Mouse (Mus musculus) forebrain, embryonic 10.5 days (tissue): ENCODE measurements at regions not wholly inside any gene's neighbourhood (a gene's known extent, or its start where the extent isn't known, plus 50 kb on each side); places are given as distances from the start of the nearest gene placed in this dataset.
"Not testable (repeated sequence)": the region's sequence is repeated elsewhere in the genome, so short reads cannot be mapped to it uniquely, and the experiment has no call there.

ENCODE experiments used
- DNase-seq: peaks from one replicate; pipeline ENCODE4 v3.0.0-alpha.2; 2017; ENCODE audit warnings: low spot score; ENCODE audit errors: extremely low spot score
- H3K27ac ChIP-seq: fragments of 300-500 bp; sonication (generic); 2 replicates; pipeline ENCODE4 v1.5.1; 2016; ENCODE audit warnings: mild to moderate bottlenecking
- H3K27me3 ChIP-seq: fragments of 300-500 bp; sonication (generic); 2 replicates; pipeline ENCODE4 v1.6.1; 2016; ENCODE audit warnings: mild to moderate bottlenecking; ENCODE audit not compliant: poor library complexity, severe bottlenecking
- H3K36me3 ChIP-seq: fragments of 300-500 bp; sonication (generic); replicated peaks from 2 replicates; pipeline ENCODE4 v1.6.1; 2016; ENCODE audit warnings: mild to moderate bottlenecking, moderate library complexity
- H3K4me1 ChIP-seq: fragments of 300-500 bp; sonication (generic); 2 replicates; pipeline ENCODE4 v1.6.1; 2016
- H3K4me3 ChIP-seq: fragments of 300-500 bp; sonication (generic); 2 replicates; pipeline ENCODE4 v1.5.1; 2016; ENCODE audit warnings: mild to moderate bottlenecking, moderate library complexity
- H3K9me3 ChIP-seq: fragments of 300-500 bp; sonication (generic); 2 replicates; pipeline ENCODE4 v1.6.1; 2016; ENCODE audit warnings: mild to moderate bottlenecking, moderate library complexity
- WGBS: fragments of 180-500 bp; shearing (Covaris S2); methylation state at CpG from one replicate; pipeline ENCODE4 v1.1.7; 2016; 5-methylcytosine and 5-hydroxymethylcytosine counted together

DNA sequence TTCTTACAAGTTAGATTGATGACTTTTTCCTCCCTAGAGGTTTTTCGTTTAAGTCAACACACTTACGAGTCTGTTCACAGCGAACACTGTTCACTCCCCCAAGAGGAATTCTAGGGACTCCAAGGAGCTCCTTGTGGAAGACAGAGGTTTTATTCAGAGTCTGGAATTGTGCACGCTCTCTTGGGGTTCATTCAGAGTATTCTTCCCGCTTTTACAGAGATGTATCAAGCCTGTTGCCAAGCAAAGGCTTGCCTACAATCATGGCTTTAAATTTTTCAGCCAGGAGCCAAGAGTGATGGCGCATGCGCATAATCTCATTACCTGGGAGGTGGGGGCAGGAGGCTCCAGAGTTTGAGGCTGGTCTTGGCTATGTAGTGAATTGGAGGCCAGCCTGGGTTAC is 119.4 kb downstream of the Sptssa start:
- Histone ChIP-seq H3K36me3 (no peaks in the 10 kb centered on the region), H3K4me1 (peaks cover 17% of the 10 kb centered on the region), H3K9me3 (no peaks in the 10 kb centered on the region; the same call in 1 of the 2 replicates), H3K4me3 (no peak overlapping the region), H3K27me3 (no peaks in the 10 kb centered on the region), H3K27ac (no peak overlapping the region)
- no peak for DNase-seq
- WGBS = 89% methylated on average over 7 of the region's 7 CpGs

DNA sequence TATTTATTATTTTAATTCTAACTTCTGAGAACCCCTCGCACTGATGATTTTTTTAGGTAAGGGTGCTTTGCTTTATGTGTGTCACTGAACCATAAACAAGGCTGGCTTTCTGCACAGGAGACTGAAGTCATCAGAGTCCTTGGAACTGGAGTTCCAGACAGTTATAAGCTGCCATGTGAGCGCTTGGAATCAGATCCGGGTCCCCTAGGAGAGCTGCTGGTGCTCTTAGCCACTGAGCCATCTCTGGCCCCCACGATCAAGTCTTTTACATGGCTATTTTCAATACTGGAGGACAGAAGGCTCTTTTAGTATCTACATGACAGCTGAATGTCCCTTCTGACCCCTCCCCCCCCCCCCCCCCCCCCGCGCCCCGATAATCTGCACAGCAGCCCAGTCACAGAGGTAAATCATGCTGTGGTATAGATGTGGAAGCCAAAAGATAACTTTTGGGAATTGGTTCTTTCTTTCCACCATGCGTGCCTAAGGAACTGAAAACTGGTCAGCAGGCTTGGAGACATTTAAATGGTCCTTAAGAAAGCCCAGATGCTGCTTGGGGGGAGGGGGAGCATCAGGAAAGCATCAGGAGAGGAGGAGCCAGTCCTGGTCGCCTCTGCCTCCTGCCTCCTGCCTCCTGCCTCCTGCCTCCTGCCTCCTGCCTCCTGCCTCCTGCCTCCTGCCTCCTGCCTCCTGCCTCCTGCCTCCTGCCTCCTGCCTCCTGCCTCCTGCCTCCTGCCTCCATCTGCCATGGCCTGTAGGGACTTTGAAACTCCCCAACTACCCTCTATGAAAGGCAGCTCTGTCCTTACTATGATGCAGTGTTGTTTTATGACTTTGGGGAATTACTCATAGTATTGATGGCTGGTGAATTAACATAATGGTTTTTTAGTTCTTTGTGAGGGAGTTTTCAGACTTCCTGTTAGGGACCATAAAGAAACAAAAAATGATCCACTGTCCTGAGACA is 120.5 kb downstream of the Sptssa start:
- WGBS = 60% methylated on average over 6 of the region's 9 CpGs
- Histone ChIP-seq H3K4me3 (no peak overlapping the region), H3K27ac (no peak overlapping the region), H3K4me1 (peaks cover 17% of the 10 kb centered on the region), H3K36me3 (no peaks in the 10 kb centered on the region), H3K9me3 (no peaks in the 10 kb centered on the region), H3K27me3 (no peaks in the 10 kb centered on the region)
- DNase-seq = no peak

DNA sequence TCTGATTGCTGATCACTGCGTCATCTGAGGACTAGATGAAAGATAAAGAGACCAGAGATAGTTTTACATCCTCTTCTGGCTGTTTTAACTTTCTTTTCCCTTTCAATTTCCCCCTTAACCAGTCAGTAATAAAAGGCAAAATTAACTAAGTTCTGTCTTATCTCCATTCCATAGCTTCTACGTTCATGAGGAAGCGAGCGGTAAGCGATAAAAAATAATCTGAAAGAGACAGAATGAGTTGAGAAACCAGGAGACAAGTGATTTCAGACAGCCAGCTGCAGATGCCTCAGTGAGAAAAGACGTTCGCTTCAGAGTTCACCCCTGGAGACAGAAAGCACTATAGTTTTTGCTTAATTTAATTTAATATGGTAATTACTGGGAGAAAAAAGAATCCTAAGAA is 121.5 kb downstream of the Sptssa start:
- H3K27me3 ChIP-seq = no peaks in the 10 kb centered on the region
- DNase-seq = no peak
- peaks cover 17% of the 10 kb centered on the region for H3K4me1 ChIP-seq
- WGBS = 69% methylated on average over 7 of the region's 7 CpGs
- H3K9me3 ChIP-seq = no peaks in the 10 kb centered on the region
- H3K27ac ChIP-seq = no peak overlapping the region
- H3K36me3 ChIP-seq = no peaks in the 10 kb centered on the region
- no peak overlapping the region for H3K4me3 ChIP-seq

DNA sequence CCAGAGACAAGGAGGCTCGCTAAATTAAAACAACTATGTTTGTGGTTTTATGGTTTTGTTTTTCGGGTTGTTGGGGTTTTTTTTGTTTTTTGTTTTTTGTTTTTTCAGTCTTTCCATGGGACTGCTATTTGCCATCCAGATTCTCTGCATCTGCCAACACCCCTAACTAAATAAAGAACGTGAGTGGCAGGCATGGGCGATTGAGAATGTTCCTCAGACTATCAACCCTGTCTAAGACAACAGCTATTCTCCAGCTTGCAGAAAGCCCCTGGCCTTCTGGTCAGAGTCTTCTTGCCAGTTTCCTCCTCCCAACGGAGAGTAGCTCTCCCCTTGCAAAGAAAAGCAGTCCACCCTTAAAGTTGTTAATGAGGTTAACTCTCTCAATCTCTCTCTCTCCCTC is 123.2 kb downstream of the Sptssa start:
- H3K4me1 ChIP-seq = peaks cover 17% of the 10 kb centered on the region
- no peaks in the 10 kb centered on the region for H3K9me3 ChIP-seq
- 61% methylated on average over 5 of the region's 5 CpGs for WGBS
- H3K27me3 ChIP-seq = no peaks in the 10 kb centered on the region
- no peak overlapping the region for H3K4me3 ChIP-seq
- no peaks in the 10 kb centered on the region for H3K36me3 ChIP-seq
- DNase-seq = no peak
- H3K27ac ChIP-seq = no peak overlapping the region

DNA sequence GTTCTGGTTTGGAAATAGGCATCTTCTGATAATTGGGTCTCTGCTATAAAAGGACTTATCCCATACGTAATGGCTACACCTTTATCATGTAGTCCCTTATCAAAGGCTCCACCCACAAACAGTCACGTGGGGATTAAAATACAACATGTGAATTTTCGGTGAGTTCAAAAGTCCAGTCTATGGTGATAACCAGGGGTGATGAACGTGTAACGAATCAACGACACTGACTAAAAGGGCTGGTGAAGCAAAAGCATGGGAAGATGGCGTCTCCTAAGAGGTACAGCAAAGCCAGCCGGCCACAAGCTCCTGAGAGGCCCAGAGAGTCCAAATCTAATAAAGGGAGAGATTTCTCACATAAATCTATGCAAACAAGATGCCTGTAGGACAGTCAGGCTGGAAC is 124.3 kb downstream of the Sptssa start:
- H3K36me3 ChIP-seq = no peaks in the 10 kb centered on the region
- H3K4me3 ChIP-seq = no peak overlapping the region
- no peak overlapping the region for H3K27ac ChIP-seq
- DNase-seq = no peak
- H3K4me1 ChIP-seq = peaks cover 17% of the 10 kb centered on the region
- no peaks in the 10 kb centered on the region for H3K9me3 ChIP-seq
- 91% methylated on average over 8 of the region's 8 CpGs for WGBS
- no peaks in the 10 kb centered on the region for H3K27me3 ChIP-seq

DNA sequence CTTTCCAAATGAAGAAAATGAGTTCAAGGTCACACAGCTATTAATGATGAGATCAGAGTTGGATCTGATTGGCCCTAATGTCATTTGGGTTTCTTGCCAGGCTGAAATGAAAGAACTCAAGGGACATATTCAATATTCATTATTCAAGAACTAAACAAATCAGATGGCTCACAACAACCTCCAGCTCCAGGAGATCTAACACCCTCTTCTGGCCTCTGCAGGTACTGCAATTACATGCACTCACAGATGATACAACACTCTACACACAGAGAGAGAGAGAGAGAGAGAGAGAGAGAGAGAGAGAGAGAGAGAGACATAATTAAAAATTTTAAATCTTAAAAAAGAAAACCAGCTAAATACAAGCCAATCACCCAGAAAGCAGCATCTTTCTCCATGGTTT is 128.3 kb downstream of the Sptssa start:
- no peaks in the 10 kb centered on the region for H3K27me3 ChIP-seq
- no peaks in the 10 kb centered on the region; the same call in 1 of the 2 replicates for H3K9me3 ChIP-seq
- H3K27ac ChIP-seq = no peak overlapping the region
- H3K4me1 ChIP-seq = no peaks in the 10 kb centered on the region
- no peaks in the 10 kb centered on the region for H3K36me3 ChIP-seq
- DNase-seq = no peak
- H3K4me3 ChIP-seq = no peak overlapping the region

DNA sequence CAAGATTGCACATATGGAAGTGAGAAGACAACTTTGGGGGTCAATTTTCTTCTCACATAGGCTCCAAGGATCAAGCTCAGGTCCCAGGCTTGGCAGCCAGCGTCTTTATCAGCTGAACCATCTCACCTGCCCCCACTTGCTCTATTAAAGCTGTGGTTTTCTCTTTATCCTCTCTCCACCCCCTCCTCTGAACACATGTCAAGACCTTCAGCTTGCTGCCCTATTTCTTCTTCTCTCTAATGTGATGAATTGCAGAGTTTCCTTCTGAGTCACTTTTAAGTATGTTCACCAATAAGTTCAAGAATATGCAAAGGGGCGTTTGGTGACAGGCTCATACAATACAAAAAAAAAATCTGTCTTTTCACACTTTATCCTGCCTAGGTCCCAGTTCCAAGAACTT is 128.8 kb downstream of the Sptssa start:
- DNase-seq = no peak
- H3K9me3 ChIP-seq = no peaks in the 10 kb centered on the region; the same call in 1 of the 2 replicates
- no peaks in the 10 kb centered on the region for H3K4me1 ChIP-seq
- H3K27ac ChIP-seq = no peak overlapping the region
- no peaks in the 10 kb centered on the region for H3K36me3 ChIP-seq
- no peaks in the 10 kb centered on the region for H3K27me3 ChIP-seq
- 90% methylated on average over 2 of the region's 2 CpGs for WGBS
- H3K4me3 ChIP-seq = no peak overlapping the region

DNA sequence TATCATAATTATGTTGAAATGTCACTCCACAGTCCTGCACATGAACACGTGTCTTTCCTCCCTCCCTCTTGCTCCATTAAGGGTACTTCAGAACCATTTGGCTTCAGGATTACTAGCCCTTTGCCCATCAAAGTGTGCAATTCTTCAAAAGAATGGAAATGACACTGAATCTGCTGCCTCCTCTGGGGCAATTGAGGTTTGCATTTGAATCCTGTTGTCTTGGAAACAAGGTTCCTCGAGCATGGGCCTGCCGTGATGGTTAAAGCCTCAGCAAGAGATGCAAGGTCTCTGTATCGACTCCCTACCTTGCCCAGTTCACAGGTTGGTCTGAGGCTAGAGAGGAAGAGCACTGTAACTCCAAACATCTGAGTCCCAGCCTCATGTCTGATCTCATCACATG is 136.0 kb downstream of the Sptssa start:
- 54% methylated on average over 4 of the region's 4 CpGs for WGBS
- H3K27ac ChIP-seq = no peak overlapping the region
- no peaks in the 10 kb centered on the region for H3K27me3 ChIP-seq
- no peak overlapping the region for H3K4me3 ChIP-seq
- H3K9me3 ChIP-seq = no peaks in the 10 kb centered on the region
- H3K36me3 ChIP-seq = no peaks in the 10 kb centered on the region
- no peaks in the 10 kb centered on the region for H3K4me1 ChIP-seq
- no peak for DNase-seq

DNA sequence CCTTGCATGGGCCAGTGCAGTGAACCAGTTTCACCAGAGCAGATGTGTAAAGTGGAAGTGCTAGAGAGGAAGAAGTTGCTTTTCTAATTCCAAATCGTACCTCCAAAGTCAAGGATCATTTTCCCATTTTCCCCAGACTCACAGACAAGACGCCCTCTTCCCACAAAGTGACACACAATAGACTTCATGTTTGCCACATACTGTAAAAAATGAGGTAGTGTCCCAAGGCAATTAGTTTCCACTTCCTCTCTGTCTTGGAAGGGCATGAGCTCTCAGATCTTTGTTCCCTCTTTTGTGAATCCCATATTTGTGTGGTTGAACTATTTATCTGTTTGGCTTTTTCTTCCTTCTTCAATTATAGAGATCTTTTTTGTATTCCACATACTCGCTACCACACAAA is 137.0 kb downstream of the Sptssa start:
- H3K9me3 ChIP-seq = no peaks in the 10 kb centered on the region
- no peaks in the 10 kb centered on the region for H3K36me3 ChIP-seq
- 86% methylated on average over 3 of the region's 3 CpGs for WGBS
- no peak overlapping the region for H3K27ac ChIP-seq
- H3K27me3 ChIP-seq = no peaks in the 10 kb centered on the region
- H3K4me3 ChIP-seq = no peak overlapping the region
- DNase-seq = no peak
- no peaks in the 10 kb centered on the region for H3K4me1 ChIP-seq

DNA sequence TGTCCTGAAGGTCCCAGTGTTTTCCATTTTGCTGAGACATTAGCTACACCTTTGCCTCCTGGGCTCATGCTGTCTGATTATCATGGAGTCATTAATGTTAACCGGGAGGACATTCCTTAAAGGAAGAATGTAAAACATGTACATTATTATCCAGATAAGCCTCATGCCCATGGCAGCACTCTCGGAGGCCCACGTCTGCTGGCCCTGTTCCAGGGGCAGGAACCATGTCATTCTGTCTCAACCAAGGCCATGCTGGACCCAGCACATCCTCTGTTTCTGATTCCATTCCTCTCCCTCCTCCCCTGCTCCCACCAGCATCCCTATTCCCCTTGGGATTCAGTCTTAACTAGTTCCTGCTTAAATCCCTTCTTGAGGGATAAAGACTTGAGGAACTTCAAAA is 139.1 kb downstream of the Sptssa start:
- Histone ChIP-seq H3K4me3 (no peak overlapping the region), H3K36me3 (no peaks in the 10 kb centered on the region), H3K27me3 (no peaks in the 10 kb centered on the region), H3K4me1 (no peaks in the 10 kb centered on the region), H3K9me3 (no peaks in the 10 kb centered on the region), H3K27ac (no peak overlapping the region)
- no peak for DNase-seq
- WGBS = 87% methylated on average over 3 of the region's 3 CpGs

DNA sequence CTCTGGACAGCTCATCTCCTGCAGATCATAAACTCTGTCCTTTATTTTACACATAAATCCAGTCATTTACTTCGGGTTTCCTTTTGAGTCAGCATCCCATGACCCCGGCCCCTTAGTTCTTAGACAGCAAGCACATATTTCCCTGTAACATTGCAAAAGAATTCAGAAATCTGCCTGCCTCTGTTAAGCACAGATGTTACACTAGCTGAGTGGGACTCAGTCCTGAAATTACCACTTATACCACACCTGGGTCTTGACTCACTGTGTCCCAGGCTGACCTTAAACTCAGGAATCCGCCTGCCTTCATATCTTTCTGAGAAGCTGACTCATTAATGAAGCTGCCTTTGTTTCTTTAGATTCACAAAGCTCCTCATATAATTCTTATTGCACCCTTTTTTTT is 139.9 kb downstream of the Sptssa start:
- no peak overlapping the region for H3K27ac ChIP-seq
- no peak for DNase-seq
- 90% methylated on average over 3 of the region's 3 CpGs for WGBS
- H3K4me3 ChIP-seq = no peak overlapping the region
- no peaks in the 10 kb centered on the region for H3K9me3 ChIP-seq
- H3K4me1 ChIP-seq = no peaks in the 10 kb centered on the region
- H3K36me3 ChIP-seq = no peaks in the 10 kb centered on the region
- H3K27me3 ChIP-seq = no peaks in the 10 kb centered on the region

DNA sequence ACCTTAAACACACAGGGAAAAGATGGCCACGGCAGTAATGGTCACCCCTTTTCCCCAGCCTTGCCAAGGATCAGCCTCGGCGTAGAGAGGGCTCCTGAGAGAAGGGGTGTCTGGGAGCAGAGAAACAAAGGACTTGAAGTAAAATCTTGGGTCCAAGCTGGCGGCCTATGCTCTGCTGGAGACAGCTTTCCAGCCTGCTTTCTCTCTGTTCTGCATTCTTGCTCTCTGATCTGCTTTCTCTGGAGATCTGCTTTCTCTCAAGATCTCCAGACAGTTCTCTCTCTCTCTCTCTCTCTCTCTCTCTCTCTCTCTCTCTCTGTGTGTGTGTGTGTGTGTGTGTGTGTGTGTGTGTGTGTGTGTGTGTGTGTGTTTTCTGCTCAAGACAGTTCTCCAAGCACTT is 140.3 kb downstream of the Sptssa start:
- H3K4me1 ChIP-seq, H3K27ac ChIP-seq, H3K27me3 ChIP-seq, DNase-seq, H3K9me3 ChIP-seq, H3K36me3 ChIP-seq, H3K4me3 ChIP-seq: not testable (repeated sequence)
- WGBS = 63% methylated on average over 4 of the region's 4 CpGs

DNA sequence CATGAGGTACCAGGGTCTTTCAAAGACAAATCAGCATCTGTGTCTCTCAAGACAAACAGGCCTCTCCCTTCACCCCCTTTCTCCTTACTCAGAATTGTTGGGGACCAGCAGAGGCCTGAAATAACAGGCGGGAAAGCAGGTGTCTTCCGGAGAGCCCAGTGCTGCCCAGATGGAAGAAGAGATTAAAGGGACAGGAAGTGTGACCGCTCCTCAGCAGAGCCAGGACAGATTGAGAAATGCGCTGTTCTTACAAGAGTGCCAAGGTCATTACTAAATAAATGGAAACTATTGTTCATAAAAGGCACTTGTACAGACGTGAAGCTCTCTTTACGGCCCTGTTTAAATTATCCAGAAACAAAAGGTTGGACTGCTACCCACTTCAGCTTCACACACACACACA is 146.5 kb downstream of the Sptssa start:
- Histone ChIP-seq H3K27me3 (no peaks in the 10 kb centered on the region), H3K9me3 (no peaks in the 10 kb centered on the region), H3K4me3 (no peak overlapping the region), H3K27ac (no peak overlapping the region), H3K4me1 (no peaks in the 10 kb centered on the region), H3K36me3 (no peaks in the 10 kb centered on the region)
- no peak for DNase-seq
- WGBS = 81% methylated on average over 6 of the region's 6 CpGs
